Mouse (Mus musculus) heart, embryonic 14.5 days (tissue): Measurements from ENCODE around the gene Fgf10. TPM values are rescaled to one million over a fixed set of nuclear protein-coding genes. Genes with fewer than 3 reads are reported as not detected.

Experiments used
- ATAC-seq: fragments of 200-750 bp; cut with Nextera tagmentation; 2 replicates; pipeline ENCODE4 v1.8.0; 2017; ENCODE audit warnings: low read depth, moderate TSS enrichment; ENCODE audit not compliant: insufficient number of reproducible peaks, insufficient read depth, low FRiP score
- H3K27ac ChIP-seq, 2 experiments: fragments of 200-500 bp in 1 of 2; fragments of 300-500 bp in 1 of 2; sonication (generic) in 1 of 2; replicated peaks in 1 of 2; 2 replicates each; pipeline ENCODE4 v1.5.1; 2012 to 2014; ENCODE audit warnings: low read depth in 2 of 2, low read length in 2 of 2, control low read depth in 1 of 2, mild to moderate bottlenecking in 1 of 2, mixed read lengths in 1 of 2; ENCODE audit not compliant: control insufficient read depth in 1 of 2, insufficient read depth in 1 of 2
- H3K27me3 ChIP-seq: fragments of 300-500 bp; sonication (generic); 2 replicates; pipeline ENCODE4 v1.6.1; 2014; ENCODE audit warnings: mild to moderate bottlenecking, low read length, control low read depth; ENCODE audit not compliant: control insufficient read depth, insufficient read depth
- H3K36me3 ChIP-seq: fragments of 300-500 bp; sonication (generic); 2 replicates; pipeline ENCODE4 v1.6.1; 2014; ENCODE audit warnings: mild to moderate bottlenecking, control low read depth, low read length, mixed read lengths; ENCODE audit not compliant: control insufficient read depth, insufficient read depth
- H3K4me1 ChIP-seq, 2 experiments: fragments of 200-500 bp in 1 of 2; fragments of 300-500 bp in 1 of 2; sonication (generic) in 1 of 2; 2 replicates each; pipeline ENCODE4 v1.6.1; 2012 to 2014; ENCODE audit warnings: low read length in 2 of 2, control low read depth in 1 of 2, mixed read lengths in 1 of 2; ENCODE audit not compliant: control insufficient read depth in 2 of 2, insufficient read depth in 2 of 2
- H3K4me2 ChIP-seq: fragments of 300-500 bp; sonication (generic); 2 replicates; pipeline ENCODE4 v1.6.1; 2014; ENCODE audit warnings: mild to moderate bottlenecking, low read length
- H3K4me3 ChIP-seq, 2 experiments: fragments of 200-500 bp in 1 of 2; fragments of 300-500 bp in 1 of 2; sonication (generic) in 1 of 2; 2 replicates each; pipeline ENCODE4 v1.5.1; 2012 to 2014; ENCODE audit warnings: low read length in 2 of 2, mild to moderate bottlenecking in 2 of 2, control low read depth in 1 of 2, low read depth in 1 of 2, moderate library complexity in 1 of 2; ENCODE audit not compliant: control insufficient read depth in 1 of 2, insufficient read depth in 1 of 2
- H3K9ac ChIP-seq: fragments of 300-500 bp; sonication (generic); 2 replicates; pipeline ENCODE4 v1.6.1; 2014; ENCODE audit warnings: mild to moderate bottlenecking, low read length
- H3K9me3 ChIP-seq: fragments of 300-500 bp; sonication (generic); 2 replicates; pipeline ENCODE4 v1.6.1; 2016; ENCODE audit warnings: low read length, control low read depth; ENCODE audit not compliant: control insufficient read depth
- WGBS: fragments of 180-500 bp; shearing (Covaris S2); extraction: QIAGEN DNeasy Blood & Tissue Kit; methylation state at CpG from one replicate; pipeline ENCODE4 v1.1.7; 2014; 5-methylcytosine and 5-hydroxymethylcytosine counted together
- polyA plus RNA-seq: library from polyadenylated mRNA; unstranded; fragments of >200 nt; fragmentation: Nextera tagmentation; extraction: Ambion mirVana; gene quantifications from 2 replicates; pipeline ENCODE4 v1.2.1, GENCODE M21; 2014

Gene Fgf10
- polyA plus RNA-seq, 1 experiment from 2014 or later: 0.19 TPM

DNA sequence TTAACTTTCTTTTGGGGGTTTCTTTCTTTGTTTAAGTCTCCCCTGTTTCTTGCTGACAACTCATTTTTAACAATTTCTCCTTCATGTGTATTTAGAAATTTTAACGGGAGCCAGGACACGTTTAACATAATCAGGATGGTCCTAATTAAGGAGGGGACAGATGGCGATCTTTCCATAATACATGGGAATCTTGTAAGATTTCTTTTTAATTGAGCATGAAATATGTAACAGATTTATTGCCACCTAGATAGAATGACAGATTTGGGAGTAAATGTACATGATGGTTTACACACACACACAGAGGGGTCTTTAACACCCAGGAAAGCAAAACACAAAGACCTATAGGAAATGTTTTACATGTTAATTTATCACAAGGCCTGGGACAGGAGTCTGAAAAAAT lies 137.1 kb downstream of the Fgf10 start:
- WGBS: 81% methylated on average over 3 of the region's 3 CpGs
- H3K27me3 ChIP-seq: no peaks in the 10 kb centered on the region
- ATAC-seq: no peak

GRCm38 (mm10) chr13:118819785-118820184 lies 150.2 kb downstream of the Fgf10 start:
- ATAC-seq: no peak
- Histone ChIP-seq H3K27me3 (no peaks in the 10 kb centered on the region), H3K4me3 (no peak overlapping the region), H3K4me2 (no peak overlapping the region), H3K36me3 (no peaks in the 10 kb centered on the region), H3K27ac (no peak overlapping the region), H3K4me1 (no peaks in the 10 kb centered on the region), H3K9me3 (no peaks in the 10 kb centered on the region), H3K9ac (no peak overlapping the region)
- WGBS: 79% methylated on average over 6 of the region's 6 CpGs

More for the DNA sequence above, 137.1 kb downstream of the Fgf10 start:
- Histone ChIP-seq H3K9ac (no peak overlapping the region), H3K36me3 (no peaks in the 10 kb centered on the region), H3K4me3 (no peak overlapping the region), H3K9me3 (no peaks in the 10 kb centered on the region), H3K4me1 (no peaks in the 10 kb centered on the region), H3K4me2 (no peak overlapping the region), H3K27ac (no peak overlapping the region)

GRCm38 (mm10) chr13:118823113-118823512 lies 153.5 kb downstream of the Fgf10 start:
- Histone ChIP-seq H3K4me1 (no peaks in the 10 kb centered on the region), H3K4me3 (no peak overlapping the region), H3K9ac (no peak overlapping the region), H3K9me3 (no peaks in the 10 kb centered on the region), H3K4me2 (no peak overlapping the region), H3K36me3 (no peaks in the 10 kb centered on the region), H3K27ac (no peak overlapping the region), H3K27me3 (no peaks in the 10 kb centered on the region)
- no peak for ATAC-seq
- WGBS: 81% methylated on average over 2 of the region's 2 CpGs

- no peak for ATAC-seq
- Histone ChIP-seq H3K9me3 (no peaks in the 10 kb centered on the region), H3K36me3 (no peaks in the 10 kb centered on the region), H3K9ac (no peak overlapping the region), H3K27me3 (no peaks in the 10 kb centered on the region), H3K4me2 (no peak overlapping the region), H3K27ac (no peak overlapping the region), H3K4me3 (no peak overlapping the region), H3K4me1 (no peaks in the 10 kb centered on the region)
- WGBS: 87% methylated on average over 4 of the region's 4 CpGs
Measured at GRCm38 (mm10) chr13:118825102-118825501, 155.5 kb downstream of the Fgf10 start.

DNA sequence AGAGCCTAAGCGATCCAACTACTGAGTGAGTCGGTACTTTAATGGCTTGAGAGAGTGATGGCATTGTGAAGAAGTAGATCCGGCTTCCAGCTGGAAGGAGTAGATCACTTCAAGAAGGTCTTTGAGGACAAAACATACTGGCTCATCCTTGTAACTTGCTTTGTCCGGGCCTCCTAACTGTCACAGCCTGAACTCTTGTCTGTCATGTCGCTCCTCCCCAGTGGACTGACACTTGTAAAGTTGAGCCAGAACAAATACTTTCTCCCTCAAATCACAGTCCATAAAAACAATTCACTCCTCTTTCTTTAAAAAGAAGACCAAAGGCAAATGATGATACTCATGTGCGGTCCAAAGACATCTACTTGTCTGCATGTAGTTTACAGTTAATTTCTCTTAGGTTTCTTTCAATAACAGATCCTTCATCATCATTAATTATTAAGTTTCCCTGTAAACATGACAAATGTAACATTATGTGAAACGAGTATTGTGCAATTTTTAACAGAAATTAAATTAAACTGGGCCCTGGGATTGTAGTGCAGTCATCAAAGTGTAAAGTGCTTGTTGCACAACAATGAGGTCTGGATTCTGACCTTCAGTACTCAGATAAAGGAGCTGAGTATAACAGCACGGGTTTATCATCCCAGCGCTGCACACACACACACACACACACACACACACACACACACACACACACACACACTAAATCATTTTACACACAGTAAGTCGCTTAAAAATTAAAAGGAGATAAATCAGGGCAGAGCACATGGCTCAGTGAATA lies 159.2 kb downstream of the Fgf10 start:
- H3K9me3 ChIP-seq: no peaks in the 10 kb centered on the region
- no peaks in the 10 kb centered on the region for H3K4me1 ChIP-seq
- 76% methylated on average over 10 of the region's 10 CpGs for WGBS
- H3K27me3 ChIP-seq: no peaks in the 10 kb centered on the region
- no peak overlapping the region for H3K27ac ChIP-seq
- no peak overlapping the region for H3K9ac ChIP-seq
- no peak overlapping the region for H3K4me2 ChIP-seq
- no peak overlapping the region for H3K4me3 ChIP-seq
- no peak for ATAC-seq
- H3K36me3 ChIP-seq: no peaks in the 10 kb centered on the region

DNA sequence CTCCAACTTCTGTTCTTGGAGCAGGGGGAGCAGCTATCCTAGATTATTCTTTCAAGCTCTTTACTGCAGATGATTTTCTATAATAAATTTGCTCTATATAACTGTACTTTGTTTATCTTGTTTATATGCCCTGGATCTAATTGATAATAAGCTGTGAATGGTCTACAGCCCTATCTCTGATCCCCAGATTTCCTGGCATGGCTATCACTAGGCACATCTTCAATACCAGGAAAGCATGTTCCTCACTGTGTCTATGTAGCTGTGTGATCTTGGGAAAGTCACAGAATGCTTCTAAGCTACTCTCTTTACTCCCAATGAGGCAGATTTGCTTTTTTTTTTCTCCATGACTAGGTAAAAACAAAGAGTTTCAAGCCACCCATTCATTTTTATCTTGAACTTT lies 164.4 kb downstream of the Fgf10 start:
- Histone ChIP-seq H3K36me3 (no peaks in the 10 kb centered on the region), H3K9me3 (no peaks in the 10 kb centered on the region), H3K4me1 (no peaks in the 10 kb centered on the region), H3K27me3 (no peaks in the 10 kb centered on the region), H3K27ac (no peak overlapping the region), H3K4me2 (no peak overlapping the region), H3K9ac (no peak overlapping the region), H3K4me3 (no peak overlapping the region)
- no peak for ATAC-seq

DNA sequence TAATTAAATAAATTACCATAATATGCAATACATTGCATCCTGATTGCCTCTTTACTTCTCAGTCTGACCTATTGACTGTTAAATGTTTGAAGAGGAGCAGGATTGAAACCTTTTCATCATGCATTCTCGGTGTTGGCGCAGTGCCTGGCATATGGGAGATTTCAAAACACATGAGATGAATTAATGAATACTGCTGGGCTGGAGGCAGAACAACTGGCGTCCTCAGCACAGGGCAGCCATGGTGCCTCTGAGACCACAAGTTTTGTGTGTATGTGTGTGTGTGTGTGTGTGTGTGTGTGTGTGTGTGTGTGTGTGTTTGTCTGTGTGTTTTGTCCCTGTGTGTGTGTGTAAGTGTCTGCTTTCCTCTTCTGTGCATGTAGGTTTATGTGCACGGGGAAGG lies 165.5 kb downstream of the Fgf10 start:
- H3K9me3 ChIP-seq: no peaks in the 10 kb centered on the region
- H3K4me2 ChIP-seq: no peak overlapping the region
- no peaks in the 10 kb centered on the region for H3K36me3 ChIP-seq
- H3K4me3 ChIP-seq: no peak overlapping the region
- no peaks in the 10 kb centered on the region for H3K27me3 ChIP-seq
- no peaks in the 10 kb centered on the region for H3K4me1 ChIP-seq
- no peak overlapping the region for H3K27ac ChIP-seq
- 76% methylated on average over 4 of the region's 4 CpGs for whole genome bisulfite sequencing
- no peak overlapping the region for H3K9ac ChIP-seq
- no peak for ATAC-seq
